Mouse (Mus musculus) intestine, embryonic 14.5 days (tissue): Measurements from ENCODE around the gene Plekho1. TPM values are rescaled to one million over a fixed set of nuclear protein-coding genes. Genes with fewer than 3 reads are reported as not detected.

Experiments
- ATAC-seq: fragments of 200-750 bp; cut with Nextera tagmentation; replicated peaks from 2 replicates; pipeline ENCODE4 v1.8.0; 2017; ENCODE audit warnings: low read depth, moderate number of reproducible peaks, moderate TSS enrichment, moderate library complexity; ENCODE audit not compliant: low FRiP score, low TSS enrichment
- DNase-seq: peaks from one replicate; pipeline ENCODE4 v3.0.0-alpha.2; 2018; ENCODE audit warnings: low spot score
- H3K27ac ChIP-seq: fragments of 300-500 bp; sonication (generic); 2 replicates; pipeline ENCODE4 v1.5.1; 2014; ENCODE audit warnings: low read depth, mild to moderate bottlenecking, control low read depth
- H3K27me3 ChIP-seq: fragments of 300-500 bp; sonication (generic); replicated peaks from 2 replicates; pipeline ENCODE4 v1.6.1; 2014; ENCODE audit warnings: low read length, control low read depth; ENCODE audit not compliant: control insufficient read depth, insufficient read depth
- H3K36me3 ChIP-seq: fragments of 300-500 bp; sonication (generic); 2 replicates; pipeline ENCODE4 v1.6.1; 2014; ENCODE audit warnings: low read length, control low read depth; ENCODE audit not compliant: control insufficient read depth, insufficient read depth
- H3K4me1 ChIP-seq: fragments of 300-500 bp; sonication (generic); replicated peaks from 2 replicates; pipeline ENCODE4 v1.6.1; 2014; ENCODE audit warnings: low read length, control low read depth, mixed read lengths; ENCODE audit not compliant: control insufficient read depth, insufficient read depth
- H3K4me2 ChIP-seq: fragments of 300-500 bp; sonication (generic); 2 replicates; pipeline ENCODE4 v1.6.1; 2014; ENCODE audit warnings: low read length
- H3K4me3 ChIP-seq: fragments of 300-500 bp; sonication (generic); 2 replicates; pipeline ENCODE4 v1.5.1; 2014; ENCODE audit warnings: low read depth, low read length, control low read depth, mixed read lengths
- H3K9ac ChIP-seq: fragments of 300-500 bp; sonication (generic); 2 replicates; pipeline ENCODE4 v1.6.1; 2014; ENCODE audit warnings: mild to moderate bottlenecking, low read length
- H3K9me3 ChIP-seq: fragments of 300-500 bp; sonication (generic); 2 replicates; pipeline ENCODE4 v1.6.1; 2016; ENCODE audit warnings: low read length, control low read depth; ENCODE audit not compliant: control insufficient read depth
- WGBS: fragments of 180-500 bp; shearing (Covaris S2); extraction: QIAGEN DNeasy Blood & Tissue Kit; methylation state at CpG from one replicate; pipeline ENCODE4 v1.1.7; 2014; 5-methylcytosine and 5-hydroxymethylcytosine counted together
- polyA plus RNA-seq: library from polyadenylated mRNA; unstranded; fragments of >200 nt; fragmentation: Nextera tagmentation; extraction: Ambion mirVana; gene quantifications from 2 replicates; pipeline ENCODE4 v1.2.1, GENCODE M21; 2014

The Plekho1 gene
- polyA plus RNA-seq, 1 experiment from 2014 or later, result 35.0 TPM

- no peaks in the 10 kb centered on the region for H3K4me1 ChIP-seq
- H3K9me3 ChIP-seq, result no peaks in the 10 kb centered on the region
- no peak for DNase-seq
- H3K27ac ChIP-seq, result no peak overlapping the region
- ATAC-seq, result no peak
- no peak overlapping the region for H3K9ac ChIP-seq
- H3K36me3 ChIP-seq, result peaks cover 17% of the 10 kb centered on the region; the same call in 1 of the 2 replicates
- H3K27me3 ChIP-seq, result no peaks in the 10 kb centered on the region
- H3K4me2 ChIP-seq, result no peak overlapping the region
- H3K4me3 ChIP-seq, result no peak overlapping the region
- WGBS, result 89% methylated on average over 6 of the region's 6 CpGs
Measured at GRCm38 (mm10) chr3:96036796-96037195, 41.0 kb upstream of the Plekho1 start.

- Histone ChIP-seq H3K27me3 (no peaks in the 10 kb centered on the region), H3K9ac (no peak overlapping the region), H3K4me1 (no peaks in the 10 kb centered on the region), H3K4me3 (no peak overlapping the region), H3K27ac (no peak overlapping the region), H3K36me3 (peaks cover 13% of the 10 kb centered on the region; the same call in 1 of the 2 replicates), H3K9me3 (no peaks in the 10 kb centered on the region), H3K4me2 (no peak overlapping the region)
- ATAC-seq (no peak), DNase-seq (no peak)
- 74% methylated on average over 4 of the region's 4 CpGs for WGBS
Measured at GRCm38 (mm10) chr3:96033046-96033445, 37.2 kb upstream of the Plekho1 start.

GRCm38 (mm10) chr3:96032652-96033017 is 36.8 kb upstream of the Plekho1 start:
- H3K9me3 ChIP-seq, result no peaks in the 10 kb centered on the region
- H3K36me3 ChIP-seq, result peaks cover 13% of the 10 kb centered on the region; the same call in 1 of the 2 replicates
- no peaks in the 10 kb centered on the region for H3K4me1 ChIP-seq
- H3K27ac ChIP-seq, result no peak overlapping the region
- H3K4me2 ChIP-seq, result no peak overlapping the region
- DNase-seq, result no peak
- no peak overlapping the region for H3K4me3 ChIP-seq
- 82% methylated on average over 6 of the region's 6 CpGs for WGBS
- ATAC-seq, result no peak
- H3K27me3 ChIP-seq, result no peaks in the 10 kb centered on the region
- H3K9ac ChIP-seq, result no peak overlapping the region

GRCm38 (mm10) chr3:96031991-96032651 is 36.3 kb upstream of the Plekho1 start:
- ATAC-seq (no peak), DNase-seq (no peak)

GRCm38 (mm10) chr3:96029766-96030165 is 34.0 kb upstream of the Plekho1 start:
- Histone ChIP-seq H3K9me3 (no peaks in the 10 kb centered on the region), H3K36me3 (peaks cover 13% of the 10 kb centered on the region; the same call in 1 of the 2 replicates), H3K9ac (no peak overlapping the region), H3K27me3 (no peaks in the 10 kb centered on the region), H3K4me3 (no peak overlapping the region), H3K27ac (no peak overlapping the region), H3K4me2 (no peak overlapping the region), H3K4me1 (no peaks in the 10 kb centered on the region)
- no peak for ATAC-seq
- no peak for DNase-seq
- WGBS, result 89% methylated on average over 11 of the region's 11 CpGs

More at GRCm38 (mm10) chr3:96031991-96032651, 36.3 kb upstream of the Plekho1 start:
- no peaks in the 10 kb centered on the region for H3K9me3 ChIP-seq
- H3K9ac ChIP-seq, result no peak overlapping the region
- H3K4me2 ChIP-seq, result no peak overlapping the region
- WGBS, result 71% methylated on average over 6 of the region's 6 CpGs
- H3K27me3 ChIP-seq, result no peaks in the 10 kb centered on the region
- peaks cover 13% of the 10 kb centered on the region; the same call in 1 of the 2 replicates for H3K36me3 ChIP-seq
- no peak overlapping the region for H3K4me3 ChIP-seq
- no peak overlapping the region for H3K27ac ChIP-seq
- no peaks in the 10 kb centered on the region for H3K4me1 ChIP-seq

GRCm38 (mm10) chr3:96029336-96029735 is 33.5 kb upstream of the Plekho1 start:
- Histone ChIP-seq H3K36me3 (peaks cover 13% of the 10 kb centered on the region; the same call in 1 of the 2 replicates), H3K9ac (no peak overlapping the region), H3K27me3 (no peaks in the 10 kb centered on the region), H3K9me3 (no peaks in the 10 kb centered on the region), H3K4me3 (no peak overlapping the region), H3K27ac (no peak overlapping the region), H3K4me1 (no peaks in the 10 kb centered on the region), H3K4me2 (no peak overlapping the region)
- DNase-seq, result no peak
- no peak for ATAC-seq
- WGBS, result 88% methylated on average over 3 of the region's 3 CpGs

- Histone ChIP-seq H3K9me3 (no peaks in the 10 kb centered on the region), H3K9ac (no peak overlapping the region), H3K36me3 (peaks cover 9% of the 10 kb centered on the region; the same call in 1 of the 2 replicates), H3K27me3 (no peaks in the 10 kb centered on the region), H3K4me1 (no peaks in the 10 kb centered on the region), H3K4me2 (no peak overlapping the region), H3K4me3 (no peak overlapping the region), H3K27ac (no peak overlapping the region)
- 74% methylated on average over 1 of the region's 1 CpGs for WGBS
- ATAC-seq, result no peak
- no peak for DNase-seq
Measured at GRCm38 (mm10) chr3:96027875-96028274, 32.1 kb upstream of the Plekho1 start.

GRCm38 (mm10) chr3:96027145-96027544 is 31.3 kb upstream of the Plekho1 start:
- Histone ChIP-seq H3K36me3 (peaks cover 4% of the 10 kb centered on the region; the same call in 1 of the 2 replicates), H3K9me3 (no peaks in the 10 kb centered on the region), H3K4me3 (no peak overlapping the region), H3K4me2 (no peak overlapping the region), H3K27ac (no peak overlapping the region), H3K9ac (no peak overlapping the region), H3K4me1 (no peaks in the 10 kb centered on the region), H3K27me3 (no peaks in the 10 kb centered on the region)
- no peak for DNase-seq
- no peak for ATAC-seq
- 88% methylated on average over 1 of the region's 1 CpGs for WGBS
